Mouse (Mus musculus) lung, embryonic 14.5 days (tissue): ENCODE results near the gene Gtf2ird1. TPM values are rescaled to one million over a fixed set of nuclear protein-coding genes. Genes with fewer than 3 reads are reported as not detected.
A peak's percentile ranks its signal among the peaks of the same experiment; 100 is the strongest.
"Not testable (repeated sequence)": the region's sequence is repeated elsewhere in the genome, so short reads cannot be mapped to it uniquely, and the experiment has no call there.

Experiments
- ATAC-seq: fragments of 200-750 bp; cut with Nextera tagmentation; 2 replicates; pipeline ENCODE4 v1.8.0; 2017; ENCODE audit warnings: mild to moderate bottlenecking, moderate TSS enrichment, moderate library complexity; ENCODE audit not compliant: insufficient read depth
- DNase-seq: peaks from one replicate; pipeline ENCODE4 v3.0.0-alpha.2; 2015
- H3K27ac ChIP-seq: fragments of 300-500 bp; sonication (generic); 2 replicates; pipeline ENCODE4 v1.5.1; 2014; ENCODE audit warnings: low read depth, mild to moderate bottlenecking, moderate library complexity
- H3K27me3 ChIP-seq: fragments of 300-500 bp; sonication (generic); 2 replicates; pipeline ENCODE4 v1.6.1; 2014; ENCODE audit warnings: low read length, control low read depth; ENCODE audit not compliant: insufficient read depth
- H3K36me3 ChIP-seq: fragments of 300-500 bp; sonication (generic); 2 replicates; pipeline ENCODE4 v1.6.1; 2014; ENCODE audit warnings: control low read depth; ENCODE audit not compliant: insufficient read depth
- H3K4me1 ChIP-seq: fragments of 300-500 bp; sonication (generic); 2 replicates; pipeline ENCODE4 v1.6.1; 2014; ENCODE audit warnings: antibody characterized with exemption, control low read depth; ENCODE audit not compliant: insufficient read depth
- H3K4me2 ChIP-seq: fragments of 300-500 bp; sonication (generic); 2 replicates; pipeline ENCODE4 v1.6.1; 2014; ENCODE audit warnings: mild to moderate bottlenecking
- H3K4me3 ChIP-seq: fragments of 300-500 bp; sonication (generic); 2 replicates; pipeline ENCODE4 v1.5.1; 2014; ENCODE audit warnings: low read depth, low read length
- H3K9ac ChIP-seq: fragments of 300-500 bp; sonication (generic); 2 replicates; pipeline ENCODE4 v1.6.1; 2014
- H3K9me3 ChIP-seq: fragments of 300-500 bp; sonication (generic); 2 replicates; pipeline ENCODE4 v1.6.1; 2016; ENCODE audit warnings: low read depth, low read length, control low read depth
- CTCF ChIP-seq: IDR thresholded peaks from 2 replicates; pipeline ENCODE4 v1.5.1; 2016; ENCODE audit warnings: antibody characterized with exemption, low read depth
- WGBS: fragments of 180-500 bp; shearing (Covaris S2); extraction: QIAGEN DNeasy Blood & Tissue Kit; methylation state at CpG from one replicate; pipeline ENCODE4 v1.1.7; 2014; 5-methylcytosine and 5-hydroxymethylcytosine counted together
- polyA plus RNA-seq: library from polyadenylated mRNA; unstranded; fragments of >200 nt; fragmentation: Nextera tagmentation; extraction: Ambion mirVana; gene quantifications from 2 replicates; pipeline ENCODE4 v1.2.1, GENCODE M21; 2014

Gtf2ird1 gene
- polyA plus RNA-seq, 1 experiment from 2014 or later = 82.5 TPM

- WGBS = 70% methylated on average over 3 of the region's 3 CpGs
- no peak for ATAC-seq
Observed at GRCm38 (mm10) chr5:134458416-134458815, 1.9 kb upstream of the Gtf2ird1 start.

GRCm38 (mm10) chr5:134457371-134457770 is 855 bp upstream of the Gtf2ird1 start:
- peaks cover 4% of the 10 kb centered on the region; the same call in 1 of the 2 replicates for H3K36me3 ChIP-seq
- H3K9ac ChIP-seq = no peak overlapping the region
- no peak overlapping the region; the same call in 1 of the 2 replicates for H3K27ac ChIP-seq
- no peaks in the 10 kb centered on the region for H3K9me3 ChIP-seq
- H3K4me2 ChIP-seq = peak overlapping the region; percentile 86; the same call in 1 of the 2 replicates
- ATAC-seq (no peak), DNase-seq (no peak)
- no peak overlapping the region for H3K4me3 ChIP-seq
- H3K4me1 ChIP-seq = no peaks in the 10 kb centered on the region; the same call in 1 of the 2 replicates
- no peaks in the 10 kb centered on the region for H3K27me3 ChIP-seq
- TF ChIP-seq CTCF = no peak
- 91% methylated on average over 2 of the region's 2 CpGs for WGBS

More at GRCm38 (mm10) chr5:134458416-134458815, 1.9 kb upstream of the Gtf2ird1 start:
- Histone ChIP-seq H3K4me3 (no peak overlapping the region), H3K9ac (no peak overlapping the region), H3K27ac (no peak overlapping the region), H3K4me2 (no peak overlapping the region), H3K4me1 (no peaks in the 10 kb centered on the region; the same call in 1 of the 2 replicates), H3K36me3 (no peaks in the 10 kb centered on the region), H3K27me3 (no peaks in the 10 kb centered on the region), H3K9me3 (no peaks in the 10 kb centered on the region)
- TF ChIP-seq CTCF = no peak
- DNase-seq = no peak

GRCm38 (mm10) chr5:134455914-134456423 is 547 bp downstream of the Gtf2ird1 start:
- peak overlapping the region; percentile 73 for H3K4me3 ChIP-seq
- 0% methylated on average over 17 of the region's 17 CpGs for WGBS

GRCm38 (mm10) chr5:134455186-134455895 is 1.2 kb downstream of the Gtf2ird1 start:
- Histone ChIP-seq H3K4me3 (peak overlapping the region; percentile 73), H3K36me3 (peaks cover 7% of the 10 kb centered on the region; the same call in 1 of the 2 replicates), H3K9me3 (no peaks in the 10 kb centered on the region), H3K4me1 (no peaks in the 10 kb centered on the region), H3K9ac (peak overlapping the region; percentile 93), H3K27ac (peak overlapping the region; percentile 96), H3K4me2 (peak overlapping the region; percentile 86), H3K27me3 (no peaks in the 10 kb centered on the region)
- peak; percentile 83 for DNase-seq
- WGBS = under 1% methylated on average over 21 of the region's 21 CpGs
- peak; percentile 67 for ATAC-seq
- no peak for TF ChIP-seq CTCF

More at GRCm38 (mm10) chr5:134455914-134456423, 547 bp downstream of the Gtf2ird1 start:
- H3K4me1 ChIP-seq = no peaks in the 10 kb centered on the region; the same call in 1 of the 2 replicates
- H3K9ac ChIP-seq = peak overlapping the region; percentile 93
- peak overlapping the region; percentile 96 for H3K27ac ChIP-seq
- ATAC-seq (peak; percentile 62), DNase-seq (peak; percentile 79)
- peaks cover 7% of the 10 kb centered on the region; the same call in 1 of the 2 replicates for H3K36me3 ChIP-seq
- no peak for TF ChIP-seq CTCF
- no peaks in the 10 kb centered on the region for H3K27me3 ChIP-seq
- no peaks in the 10 kb centered on the region for H3K9me3 ChIP-seq
- peak overlapping the region; percentile 86 for H3K4me2 ChIP-seq

- no peak overlapping the region for H3K27ac ChIP-seq
- H3K9ac ChIP-seq = peak overlapping the region; percentile 93
- H3K4me1 ChIP-seq = no peaks in the 10 kb centered on the region
- H3K4me3 ChIP-seq = peak overlapping the region; percentile 73
- 28% methylated on average over 9 of the region's 9 CpGs for WGBS
- peak overlapping the region; percentile 86 for H3K4me2 ChIP-seq
- TF ChIP-seq CTCF = no peak
- no peaks in the 10 kb centered on the region for H3K9me3 ChIP-seq
- H3K27me3 ChIP-seq = no peaks in the 10 kb centered on the region
- peaks cover 7% of the 10 kb centered on the region; the same call in 1 of the 2 replicates for H3K36me3 ChIP-seq
- ATAC-seq (no peak), DNase-seq (peak; percentile 24)
Observed at GRCm38 (mm10) chr5:134454421-134454820, 2.1 kb downstream of the Gtf2ird1 start.

GRCm38 (mm10) chr5:134453577-134453976 is 2.9 kb downstream of the Gtf2ird1 start:
- ATAC-seq (no peak), DNase-seq (peak; percentile 24)
- TF ChIP-seq CTCF = no peak
- no peak overlapping the region for H3K9ac ChIP-seq
- 16% methylated on average over 1 of the region's 1 CpGs for WGBS
- no peaks in the 10 kb centered on the region for H3K4me1 ChIP-seq
- H3K9me3 ChIP-seq = no peaks in the 10 kb centered on the region
- H3K36me3 ChIP-seq = peaks cover 7% of the 10 kb centered on the region; the same call in 1 of the 2 replicates
- H3K27ac ChIP-seq = no peak overlapping the region
- H3K4me3 ChIP-seq = no peak overlapping the region; the same call in 1 of the 2 replicates
- no peaks in the 10 kb centered on the region for H3K27me3 ChIP-seq
- H3K4me2 ChIP-seq = peak overlapping the region; percentile 86; the same call in 1 of the 2 replicates

- 94% methylated on average over 4 of the region's 4 CpGs for WGBS
- not testable (repeated sequence) for H3K9ac ChIP-seq, H3K27ac ChIP-seq, H3K4me3 ChIP-seq, ATAC-seq, DNase-seq, H3K27me3 ChIP-seq, H3K9me3 ChIP-seq, H3K4me2 ChIP-seq, H3K36me3 ChIP-seq
- H3K4me1 ChIP-seq = peaks cover 18% of the 10 kb centered on the region; the same call in 1 of the 2 replicates
Observed at GRCm38 (mm10) chr5:134446755-134447154, 9.8 kb downstream of the Gtf2ird1 start.
